Mouse (Mus musculus): ENCODE measurements at regions not wholly inside any gene's neighbourhood (a gene's known extent, or its start where the extent isn't known, plus 50 kb on each side); places are given as distances from the start of the nearest gene placed in this dataset.
"Not testable (repeated sequence)": the region's sequence is repeated elsewhere in the genome, so short reads cannot be mapped to it uniquely, and the experiment has no call there.

GRCm38 (mm10) chr14:74294560-74294959 is 346.1 kb upstream of the Htr2a start:
- no peak overlapping the region for H3K9ac ChIP-seq
- no peaks in the 10 kb centered on the region for H3K36me3 ChIP-seq
- H3K4me3 ChIP-seq (replicated peaks): no peak overlapping the region
- H3K4me2 ChIP-seq (replicated peaks): no peak overlapping the region
- H3K9me3 ChIP-seq (replicated peaks): no peaks in the 10 kb centered on the region
- ATAC-seq (ENCODE audit: insufficient number of reproducible peaks, low FRiP score, low TSS enrichment, low read depth): no peak
- no peaks in the 10 kb centered on the region for H3K27me3 ChIP-seq
- no peaks in the 10 kb centered on the region for H3K4me1 ChIP-seq
- no peak overlapping the region for H3K27ac ChIP-seq (replicated peaks)
- 73% methylated on average over 3 of the region's 3 CpGs for WGBS

GRCm38 (mm10) chr14:74304483-74304882 is 336.2 kb upstream of the Htr2a start:
- Histone ChIP-seq H3K36me3 (no peaks in the 10 kb centered on the region), H3K4me3 (replicated peaks) (no peak overlapping the region), H3K9ac (no peak overlapping the region), H3K4me2 (replicated peaks) (no peak overlapping the region), H3K27me3 (no peaks in the 10 kb centered on the region), H3K4me1 (no peaks in the 10 kb centered on the region), H3K9me3 (replicated peaks) (no peaks in the 10 kb centered on the region), H3K27ac (replicated peaks) (no peak overlapping the region)
- 63% methylated on average over 3 of the region's 3 CpGs for WGBS
- no peak for ATAC-seq (ENCODE audit: insufficient number of reproducible peaks, low FRiP score, low TSS enrichment, low read depth)

- ATAC-seq (ENCODE audit: insufficient number of reproducible peaks, low FRiP score, low TSS enrichment, low read depth): no peak
- H3K27ac ChIP-seq (replicated peaks): no peak overlapping the region
- no peaks in the 10 kb centered on the region for H3K36me3 ChIP-seq
- peaks cover 5% of the 10 kb centered on the region; the same call in 1 of the 2 replicates for H3K4me1 ChIP-seq
- H3K4me3 ChIP-seq (replicated peaks): no peak overlapping the region
- no peaks in the 10 kb centered on the region for H3K9me3 ChIP-seq (replicated peaks)
- 83% methylated on average over 16 of the region's 16 CpGs for WGBS
- no peaks in the 10 kb centered on the region for H3K27me3 ChIP-seq
- H3K9ac ChIP-seq: no peak overlapping the region
- no peak overlapping the region for H3K4me2 ChIP-seq (replicated peaks)
These were observed 333.8 kb upstream of the Htr2a start for GRCm38 (mm10) chr14:74306717-74307307.

GRCm38 (mm10) chr14:74309451-74309850 is 331.2 kb upstream of the Htr2a start:
- H3K9me3 ChIP-seq (replicated peaks); H3K27me3 ChIP-seq; H3K4me3 ChIP-seq (replicated peaks); H3K9ac ChIP-seq; ATAC-seq (ENCODE audit: insufficient number of reproducible peaks, low FRiP score, low TSS enrichment, low read depth); H3K36me3 ChIP-seq; H3K4me1 ChIP-seq; H3K4me2 ChIP-seq (replicated peaks): not testable (repeated sequence)
- H3K27ac ChIP-seq (replicated peaks): 0 out of 2 replicates have a peak overlapping the region, but pooled peaks have one; percentile 17
- 29% methylated on average over 2 of the region's 2 CpGs for WGBS

DNA sequence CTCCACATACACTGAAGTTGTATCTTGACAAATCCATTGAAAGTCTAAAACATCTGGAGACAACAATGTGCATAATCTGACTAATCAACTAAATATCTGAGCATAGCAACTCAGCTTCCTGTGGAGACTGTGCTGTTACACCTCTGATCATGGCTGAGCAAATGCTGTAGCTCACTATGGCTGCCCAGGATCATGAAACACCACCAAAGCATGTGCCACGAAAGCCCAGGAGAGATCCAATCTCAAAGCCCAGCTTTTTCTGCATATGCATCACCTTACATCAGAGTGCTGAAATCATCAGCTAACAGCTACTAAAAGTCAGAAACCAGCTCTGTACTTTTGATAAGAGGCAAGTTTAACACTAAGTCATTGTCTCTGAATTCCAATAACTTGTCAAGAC is 313.3 kb upstream of the Htr2a start:
- H3K9ac ChIP-seq: no peak overlapping the region
- ATAC-seq (ENCODE audit: insufficient number of reproducible peaks, low FRiP score, low TSS enrichment, low read depth): no peak
- no peak overlapping the region for H3K27ac ChIP-seq (replicated peaks)
- H3K36me3 ChIP-seq: no peaks in the 10 kb centered on the region
- no peaks in the 10 kb centered on the region for H3K9me3 ChIP-seq (replicated peaks)
- H3K4me1 ChIP-seq: no peaks in the 10 kb centered on the region
- no peak overlapping the region for H3K4me3 ChIP-seq (replicated peaks)
- no peaks in the 10 kb centered on the region for H3K27me3 ChIP-seq
- no peak overlapping the region for H3K4me2 ChIP-seq (replicated peaks)
- 60% methylated on average over 1 of the region's 1 CpGs for WGBS

- H3K9ac ChIP-seq: no peak overlapping the region
- H3K27me3 ChIP-seq: no peaks in the 10 kb centered on the region
- no peak overlapping the region for H3K27ac ChIP-seq (replicated peaks)
- H3K4me2 ChIP-seq (replicated peaks): no peak overlapping the region
- H3K4me1 ChIP-seq: no peaks in the 10 kb centered on the region
- ATAC-seq (ENCODE audit: insufficient number of reproducible peaks, low FRiP score, low TSS enrichment, low read depth): no peak
- no peaks in the 10 kb centered on the region for H3K36me3 ChIP-seq
- no peak overlapping the region for H3K4me3 ChIP-seq (replicated peaks)
- no peaks in the 10 kb centered on the region for H3K9me3 ChIP-seq (replicated peaks)
These were observed 289.9 kb upstream of the Htr2a start for GRCm38 (mm10) chr14:74350751-74351150.

DNA sequence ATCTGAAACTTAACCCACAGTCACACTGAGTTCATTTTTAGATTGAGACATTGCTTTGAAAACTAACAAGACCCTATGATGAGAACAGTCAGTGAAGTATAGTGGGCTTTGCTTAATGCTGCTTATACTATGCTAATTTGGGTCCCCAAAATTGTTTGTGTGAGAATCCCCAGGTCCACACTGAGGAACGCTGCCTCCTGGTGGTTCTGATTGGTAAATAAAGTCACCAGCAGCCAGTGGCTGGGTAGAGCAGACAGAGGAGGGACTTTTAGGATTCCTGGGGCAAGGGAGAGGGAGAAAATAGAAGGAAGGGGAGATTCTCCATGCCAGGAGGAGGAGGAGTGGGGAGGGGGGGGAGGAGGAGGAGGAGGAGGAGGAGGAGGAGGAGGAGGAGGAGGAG is 288.4 kb upstream of the Htr2a start:
- WGBS: 27% methylated on average over 1 of the region's 1 CpGs
- no peak overlapping the region for H3K9ac ChIP-seq

GRCm38 (mm10) chr14:74358730-74359444 is 281.8 kb upstream of the Htr2a start:
- 74% methylated on average over 5 of the region's 5 CpGs for WGBS
- ATAC-seq (ENCODE audit: insufficient number of reproducible peaks, low FRiP score, low TSS enrichment, low read depth): no peak
- no peaks in the 10 kb centered on the region for H3K36me3 ChIP-seq
- H3K4me3 ChIP-seq (replicated peaks): no peak overlapping the region
- H3K4me2 ChIP-seq (replicated peaks): no peak overlapping the region
- H3K9ac ChIP-seq: no peak overlapping the region
- H3K27ac ChIP-seq (replicated peaks): no peak overlapping the region
- H3K4me1 ChIP-seq: no peaks in the 10 kb centered on the region
- no peaks in the 10 kb centered on the region for H3K9me3 ChIP-seq (replicated peaks)
- H3K27me3 ChIP-seq: no peaks in the 10 kb centered on the region

More for the DNA sequence above, 288.4 kb upstream of the Htr2a start:
- H3K27me3 ChIP-seq: no peaks in the 10 kb centered on the region
- no peak overlapping the region for H3K4me2 ChIP-seq (replicated peaks)
- no peaks in the 10 kb centered on the region for H3K36me3 ChIP-seq
- ATAC-seq (ENCODE audit: insufficient number of reproducible peaks, low FRiP score, low TSS enrichment, low read depth): no peak
- H3K9me3 ChIP-seq (replicated peaks): no peaks in the 10 kb centered on the region
- no peak overlapping the region for H3K27ac ChIP-seq (replicated peaks)
- no peaks in the 10 kb centered on the region for H3K4me1 ChIP-seq
- H3K4me3 ChIP-seq (replicated peaks): no peak overlapping the region

GRCm38 (mm10) chr14:74359663-74360552 is 280.7 kb upstream of the Htr2a start:
- ATAC-seq (ENCODE audit: insufficient number of reproducible peaks, low FRiP score, low TSS enrichment, low read depth): no peak
- no peak overlapping the region for H3K4me2 ChIP-seq (replicated peaks)
- H3K27ac ChIP-seq (replicated peaks): no peak overlapping the region
- H3K9ac ChIP-seq: no peak overlapping the region
- H3K4me1 ChIP-seq: no peaks in the 10 kb centered on the region
- 37% methylated on average over 12 of the region's 12 CpGs for WGBS
- no peak overlapping the region for H3K4me3 ChIP-seq (replicated peaks)
- no peaks in the 10 kb centered on the region for H3K9me3 ChIP-seq (replicated peaks)
- no peaks in the 10 kb centered on the region for H3K27me3 ChIP-seq
- H3K36me3 ChIP-seq: no peaks in the 10 kb centered on the region

DNA sequence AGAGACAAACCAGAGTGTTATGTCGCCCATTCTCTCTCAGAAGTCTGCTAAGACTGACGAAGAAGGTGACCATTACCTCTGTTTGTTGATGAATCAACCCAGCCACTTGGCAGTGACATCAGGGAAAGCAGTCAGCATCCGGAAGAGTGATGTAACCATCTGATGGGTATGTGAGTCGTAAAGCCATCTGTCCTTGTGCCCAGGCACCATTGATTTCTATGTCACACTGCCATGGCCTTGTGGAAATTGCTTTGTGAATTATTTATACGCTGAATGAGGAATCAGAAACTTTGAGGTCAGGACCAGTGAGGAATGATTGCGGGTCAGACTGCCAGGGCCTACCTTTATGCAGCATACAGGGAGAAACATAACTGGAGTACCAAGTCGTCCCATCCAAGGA is 256.2 kb upstream of the Htr2a start:
- H3K27me3 ChIP-seq: no peaks in the 10 kb centered on the region
- no peaks in the 10 kb centered on the region for H3K4me1 ChIP-seq
- no peak overlapping the region for H3K9ac ChIP-seq
- no peaks in the 10 kb centered on the region for H3K36me3 ChIP-seq
- ATAC-seq (ENCODE audit: insufficient number of reproducible peaks, low FRiP score, low TSS enrichment, low read depth): no peak
- H3K4me2 ChIP-seq (replicated peaks): no peak overlapping the region
- H3K27ac ChIP-seq (replicated peaks): no peak overlapping the region
- no peak overlapping the region for H3K4me3 ChIP-seq (replicated peaks)
- H3K9me3 ChIP-seq (replicated peaks): no peaks in the 10 kb centered on the region
- 85% methylated on average over 7 of the region's 7 CpGs for WGBS

GRCm38 (mm10) chr14:74392419-74392818 is 248.2 kb upstream of the Htr2a start:
- no peak overlapping the region for H3K4me3 ChIP-seq (replicated peaks)
- H3K9me3 ChIP-seq (replicated peaks): no peaks in the 10 kb centered on the region
- no peaks in the 10 kb centered on the region for H3K4me1 ChIP-seq
- H3K4me2 ChIP-seq (replicated peaks): no peak overlapping the region
- 74% methylated on average over 2 of the region's 2 CpGs for WGBS
- H3K27ac ChIP-seq (replicated peaks): no peak overlapping the region
- ATAC-seq (ENCODE audit: insufficient number of reproducible peaks, low FRiP score, low TSS enrichment, low read depth): no peak
- H3K9ac ChIP-seq: no peak overlapping the region
- no peaks in the 10 kb centered on the region for H3K36me3 ChIP-seq
- no peaks in the 10 kb centered on the region for H3K27me3 ChIP-seq
